Mouse (Mus musculus) limb, embryonic 15.5 days (tissue): Measurements from ENCODE around the gene Tuba1a. TPM values are rescaled to one million over a fixed set of nuclear protein-coding genes. Genes with fewer than 3 reads are reported as not detected.

Experiments
- ATAC-seq: fragments of 200-750 bp; cut with Nextera tagmentation; 2 replicates; pipeline ENCODE4 v1.8.0; 2017; ENCODE audit warnings: low read depth, moderate TSS enrichment; ENCODE audit not compliant: insufficient number of reproducible peaks, low FRiP score, low TSS enrichment
- H3K27ac ChIP-seq: fragments of 300-500 bp; sonication (generic); 2 replicates; pipeline ENCODE4 v1.5.1; 2015; ENCODE audit warnings: moderate library complexity, mild to moderate bottlenecking, inconsistent platforms
- H3K27me3 ChIP-seq: fragments of 300-500 bp; sonication (generic); 2 replicates; pipeline ENCODE4 v1.6.1; 2015; ENCODE audit warnings: inconsistent platforms
- H3K36me3 ChIP-seq: fragments of 300-500 bp; sonication (generic); 2 replicates; pipeline ENCODE4 v1.6.1; 2015; ENCODE audit warnings: inconsistent platforms
- H3K4me1 ChIP-seq: fragments of 300-500 bp; sonication (generic); 2 replicates; pipeline ENCODE4 v1.6.1; 2015; ENCODE audit warnings: inconsistent platforms
- H3K4me2 ChIP-seq: fragments of 300-500 bp; sonication (generic); 2 replicates; pipeline ENCODE4 v1.6.1; 2015; ENCODE audit warnings: mild to moderate bottlenecking, inconsistent platforms
- H3K4me3 ChIP-seq: fragments of 300-500 bp; sonication (generic); 2 replicates; pipeline ENCODE4 v1.5.1; 2015; ENCODE audit warnings: mild to moderate bottlenecking, inconsistent platforms
- H3K9ac ChIP-seq: fragments of 300-500 bp; sonication (generic); 2 replicates; pipeline ENCODE4 v1.6.1; 2015; ENCODE audit warnings: inconsistent platforms
- H3K9me3 ChIP-seq: fragments of 300-500 bp; sonication (generic); 2 replicates; pipeline ENCODE4 v1.6.1; 2016; ENCODE audit warnings: inconsistent platforms
- WGBS: fragments of 180-500 bp; shearing (Covaris S2); methylation state at CpG from one replicate; pipeline ENCODE4 v1.1.7; 2015; 5-methylcytosine and 5-hydroxymethylcytosine counted together
- polyA plus RNA-seq: library from polyadenylated mRNA; unstranded; fragments of >200 nt; fragmentation: Nextera tagmentation; extraction: Ambion mirVana; gene quantifications from 2 replicates; pipeline ENCODE4 v1.2.1, GENCODE M21; 2015

The Tuba1a gene
- polyA plus RNA-seq: 1,206 and 1,410 TPM in 2 replicates

DNA sequence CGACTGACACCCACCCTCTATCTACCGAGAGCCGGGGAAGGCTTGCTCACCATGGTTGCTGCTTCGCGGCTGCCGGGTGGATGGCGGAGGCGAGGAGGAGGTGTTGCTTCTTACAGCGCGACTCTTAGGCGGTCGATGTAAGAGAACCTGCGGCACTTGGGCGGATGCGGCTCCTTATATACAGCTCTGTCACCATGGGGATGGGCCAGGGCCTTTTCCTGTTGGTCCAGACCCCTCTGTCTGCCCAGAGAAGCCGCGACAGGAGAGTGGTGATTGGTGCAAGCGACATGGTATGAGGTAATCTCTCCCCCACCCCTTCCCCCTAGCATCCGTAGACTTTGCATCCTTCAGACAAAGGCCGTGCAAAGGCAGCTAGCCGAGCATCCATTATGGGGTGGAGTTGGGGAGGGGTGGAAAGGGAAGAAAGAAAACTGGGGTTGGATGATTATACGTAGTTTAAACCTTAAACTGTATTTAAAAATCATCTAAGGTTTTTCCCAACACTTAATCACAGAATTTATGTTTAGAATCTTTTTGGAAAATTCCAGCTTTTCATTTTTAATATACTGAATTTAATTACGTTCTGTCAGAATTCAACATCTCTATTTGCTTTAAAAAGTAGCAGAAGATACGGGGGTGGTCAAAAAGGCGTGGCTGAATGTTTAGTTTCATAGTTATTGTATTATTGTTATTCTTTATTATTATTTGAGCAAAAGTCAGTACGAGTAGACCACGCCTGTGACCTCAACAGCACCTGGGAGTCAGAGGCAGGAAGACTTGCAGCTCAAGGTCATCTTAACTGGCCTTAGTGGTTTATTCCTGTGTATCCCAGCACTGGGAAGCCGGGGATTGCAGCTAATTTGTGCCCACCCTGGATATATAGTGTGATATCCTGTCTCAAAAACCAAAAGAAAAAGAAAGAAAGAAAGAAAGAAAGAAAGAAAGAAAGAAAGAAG, at the start of gene Tuba1a, which contains the start of gene Gm49450:
Tuba1a (minus strand) TSS at position 303 of the 956 bp plus-strand sequence.
Gm49450 (minus strand) TSS at position 151 of the 956 bp plus-strand sequence.
- peak within 1 kb of the TSS; percentile 95 for H3K9ac ChIP-seq
- H3K27me3 ChIP-seq: no peaks in the 10 kb centered on the region
- H3K4me2 ChIP-seq: peak within 1 kb of the TSS; percentile 55
- WGBS: 5% methylated on average over 28 of the region's 28 CpGs
- peaks cover 16% of the 10 kb centered on the region for H3K4me1 ChIP-seq
- H3K4me3 ChIP-seq: peak within 1 kb of the TSS; percentile 83
- ATAC-seq: peak; percentile 98
- peak within 1 kb of the TSS; percentile 98 for H3K27ac ChIP-seq
- no peaks in the 10 kb centered on the region for H3K9me3 ChIP-seq
- H3K36me3 ChIP-seq: peaks cover 9% of the 10 kb centered on the region; the same call in 1 of the 2 replicates

DNA sequence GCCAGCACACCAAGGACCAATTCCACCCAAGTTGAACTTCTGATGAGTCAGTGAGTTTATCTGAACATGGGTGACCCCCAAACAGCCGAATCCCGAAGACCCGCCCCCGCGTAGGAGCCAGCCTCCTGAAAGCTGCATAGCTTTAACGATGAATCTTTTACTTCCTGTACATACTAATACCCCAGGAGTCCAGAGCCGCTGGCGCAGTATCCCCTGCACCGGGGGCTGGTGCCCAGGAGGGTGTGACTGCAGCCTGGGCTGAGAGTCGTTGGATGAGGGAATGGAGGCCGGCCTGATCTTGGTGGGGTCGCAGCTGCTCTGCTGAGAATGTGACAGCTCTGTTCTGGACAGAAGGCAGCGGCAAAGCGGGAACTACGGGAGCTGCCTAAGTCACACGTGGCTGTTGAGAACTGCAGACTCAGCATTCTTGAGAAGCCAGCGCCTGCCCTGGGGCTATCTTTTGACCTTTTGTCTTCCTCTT, 48.0 kb upstream of the Tuba1a start:
- Histone ChIP-seq H3K4me3 (peak overlapping the region; percentile 24), H3K9ac (0 out of 2 replicates have a peak overlapping the region, but pooled peaks have one; percentile 7), H3K4me1 (peaks cover 19% of the 10 kb centered on the region), H3K36me3 (no peaks in the 10 kb centered on the region), H3K27me3 (no peaks in the 10 kb centered on the region), H3K9me3 (no peaks in the 10 kb centered on the region), H3K4me2 (peak overlapping the region; percentile 53), H3K27ac (peak overlapping the region; percentile 65)
- 13% methylated on average over 17 of the region's 17 CpGs for WGBS
- peak; percentile 44; the same call in 1 of the 2 replicates for ATAC-seq

DNA sequence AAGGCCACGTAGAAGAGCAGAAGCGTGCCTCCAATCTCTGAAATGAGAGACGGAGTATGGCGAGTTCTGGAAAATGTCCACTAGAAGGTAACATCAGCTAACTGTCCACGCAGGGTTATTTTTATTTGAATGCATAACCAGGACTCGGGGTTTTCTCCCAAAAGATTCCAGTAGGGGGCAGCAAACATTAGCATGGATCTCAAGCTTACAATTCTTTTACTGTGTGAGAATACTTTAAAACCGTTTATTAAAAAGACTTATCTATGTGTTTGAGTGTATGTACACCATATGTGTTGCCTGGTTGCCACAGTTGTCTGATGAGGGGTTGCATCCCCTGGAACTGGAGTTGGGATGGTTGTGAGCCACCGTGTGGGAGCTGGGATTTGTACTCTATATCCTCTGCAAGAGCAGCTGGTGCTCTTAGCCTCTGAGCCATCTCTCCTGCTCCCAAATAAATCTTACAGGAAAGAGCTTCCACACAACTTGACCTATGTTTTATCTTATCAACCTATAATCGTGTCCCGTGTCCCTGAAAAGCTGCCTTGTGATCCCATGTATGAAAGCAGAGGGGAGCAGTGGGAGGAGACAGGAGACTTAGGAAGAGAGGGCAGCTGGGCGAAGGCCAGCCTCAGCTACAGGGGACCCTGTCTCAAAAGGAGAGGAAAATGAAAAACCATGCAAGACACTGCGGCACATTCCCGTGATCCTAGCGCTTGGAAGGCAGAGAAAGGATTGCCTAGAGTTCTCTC, 47.2 kb upstream of the Tuba1a start:
- 39% methylated on average over 14 of the region's 14 CpGs for WGBS
- Histone ChIP-seq H3K4me1 (peaks cover 19% of the 10 kb centered on the region), H3K27me3 (no peaks in the 10 kb centered on the region), H3K9ac (no peak overlapping the region), H3K36me3 (no peaks in the 10 kb centered on the region), H3K27ac (peak overlapping the region; percentile 67), H3K9me3 (no peaks in the 10 kb centered on the region), H3K4me2 (peak overlapping the region; percentile 53), H3K4me3 (peak overlapping the region; percentile 24; the same call in 1 of the 2 replicates)
- no peak for ATAC-seq

DNA sequence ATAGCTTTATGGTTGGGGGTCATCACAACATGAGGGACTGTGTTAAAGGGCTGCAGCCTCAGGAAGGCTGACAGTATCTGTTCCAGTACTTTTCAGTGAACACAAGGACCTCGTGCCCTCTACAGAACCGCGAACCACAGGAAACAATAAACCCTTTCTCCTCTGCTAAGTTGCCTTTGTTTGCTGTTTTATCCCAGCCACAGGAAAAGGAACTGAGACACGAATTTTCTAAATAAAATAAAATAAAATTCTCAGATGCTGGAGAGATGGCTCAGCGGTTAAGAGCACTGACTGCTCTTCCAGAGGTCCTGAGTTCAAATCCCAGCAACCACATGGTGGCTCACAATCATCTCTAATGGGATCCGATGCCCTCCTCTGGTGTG, 45.3 kb upstream of the Tuba1a start:
- H3K9ac ChIP-seq: no peak overlapping the region
- ATAC-seq: no peak
- H3K27me3 ChIP-seq: no peaks in the 10 kb centered on the region
- H3K9me3 ChIP-seq: no peaks in the 10 kb centered on the region
- H3K4me1 ChIP-seq: peaks cover 19% of the 10 kb centered on the region
- H3K4me2 ChIP-seq: no peak overlapping the region
- no peak overlapping the region for H3K4me3 ChIP-seq
- H3K36me3 ChIP-seq: no peaks in the 10 kb centered on the region
- WGBS: 61% methylated on average over 6 of the region's 6 CpGs
- no peak overlapping the region for H3K27ac ChIP-seq

DNA sequence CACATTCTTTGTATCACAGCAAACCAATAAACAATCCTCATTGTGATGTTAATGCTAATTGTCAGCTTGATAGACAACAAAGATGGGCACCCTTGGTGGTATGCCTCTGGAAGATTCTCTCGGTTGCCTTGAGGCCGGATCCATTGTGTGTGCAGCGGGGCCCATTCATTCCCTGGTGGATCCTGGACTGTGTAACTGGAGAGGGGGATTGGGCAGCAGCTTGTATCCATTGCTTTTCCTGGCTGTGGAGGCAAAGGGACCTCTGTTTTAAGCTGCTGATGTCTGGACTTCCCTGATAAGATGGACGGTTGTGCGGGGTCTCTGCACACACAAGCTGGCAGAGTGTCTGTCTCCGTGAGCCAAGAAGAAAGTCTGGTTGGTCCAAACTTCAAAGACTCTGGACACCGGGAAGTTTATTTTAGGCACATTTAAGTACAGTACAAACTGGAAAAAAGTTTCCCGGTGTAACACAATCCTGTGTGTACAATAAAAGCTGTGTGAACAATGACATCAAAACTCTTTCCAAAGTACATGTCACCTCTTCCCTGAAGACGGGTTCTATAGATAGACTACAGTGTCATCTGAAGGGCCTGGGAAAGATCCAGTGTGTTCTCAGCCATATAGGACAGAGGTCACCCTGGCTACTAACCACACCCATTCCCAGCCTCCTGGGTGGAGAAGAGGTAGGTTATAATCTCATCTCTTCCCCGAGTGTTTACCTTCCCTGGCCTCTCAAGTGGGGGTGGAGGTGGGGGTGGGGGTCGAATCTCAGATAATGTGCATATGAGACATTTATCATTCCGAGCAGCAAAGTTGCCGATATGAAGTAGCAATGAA, 44.7 kb upstream of the Tuba1a start:
- H3K27me3 ChIP-seq: no peaks in the 10 kb centered on the region
- no peak for ATAC-seq
- no peak overlapping the region for H3K4me3 ChIP-seq
- H3K4me1 ChIP-seq: peaks cover 19% of the 10 kb centered on the region
- no peak overlapping the region for H3K9ac ChIP-seq
- H3K4me2 ChIP-seq: no peak overlapping the region
- no peaks in the 10 kb centered on the region for H3K36me3 ChIP-seq
- no peaks in the 10 kb centered on the region for H3K9me3 ChIP-seq
- WGBS: 63% methylated on average over 13 of the region's 13 CpGs
- H3K27ac ChIP-seq: no peak overlapping the region

DNA sequence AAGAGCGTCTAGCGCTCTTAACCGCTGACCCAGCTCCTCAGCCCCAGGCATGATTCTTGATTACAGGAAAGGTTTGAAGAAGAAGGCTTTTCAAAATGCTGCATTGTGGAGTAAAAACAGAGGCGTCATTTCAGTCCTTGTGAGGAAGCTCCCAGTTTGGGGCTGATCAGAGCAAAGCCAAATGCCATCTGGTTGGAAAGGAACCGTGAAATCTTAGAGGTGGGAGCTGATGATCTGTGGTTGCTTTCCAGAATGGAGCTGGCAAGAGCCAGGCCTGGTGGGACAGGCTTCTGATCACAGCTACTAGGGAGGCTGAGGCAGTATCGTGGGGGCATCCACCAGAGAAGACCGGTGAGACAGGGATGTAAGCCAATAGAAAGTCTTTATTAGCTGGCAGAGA, 43.3 kb upstream of the Tuba1a start:
- peaks cover 26% of the 10 kb centered on the region for H3K4me1 ChIP-seq
- ATAC-seq: no peak
- no peak overlapping the region for H3K4me2 ChIP-seq
- H3K9ac ChIP-seq: no peak overlapping the region
- H3K27ac ChIP-seq: no peak overlapping the region
- no peak overlapping the region for H3K4me3 ChIP-seq
- no peaks in the 10 kb centered on the region for H3K27me3 ChIP-seq
- no peaks in the 10 kb centered on the region for H3K9me3 ChIP-seq
- H3K36me3 ChIP-seq: no peaks in the 10 kb centered on the region
- WGBS: 81% methylated on average over 7 of the region's 7 CpGs

DNA sequence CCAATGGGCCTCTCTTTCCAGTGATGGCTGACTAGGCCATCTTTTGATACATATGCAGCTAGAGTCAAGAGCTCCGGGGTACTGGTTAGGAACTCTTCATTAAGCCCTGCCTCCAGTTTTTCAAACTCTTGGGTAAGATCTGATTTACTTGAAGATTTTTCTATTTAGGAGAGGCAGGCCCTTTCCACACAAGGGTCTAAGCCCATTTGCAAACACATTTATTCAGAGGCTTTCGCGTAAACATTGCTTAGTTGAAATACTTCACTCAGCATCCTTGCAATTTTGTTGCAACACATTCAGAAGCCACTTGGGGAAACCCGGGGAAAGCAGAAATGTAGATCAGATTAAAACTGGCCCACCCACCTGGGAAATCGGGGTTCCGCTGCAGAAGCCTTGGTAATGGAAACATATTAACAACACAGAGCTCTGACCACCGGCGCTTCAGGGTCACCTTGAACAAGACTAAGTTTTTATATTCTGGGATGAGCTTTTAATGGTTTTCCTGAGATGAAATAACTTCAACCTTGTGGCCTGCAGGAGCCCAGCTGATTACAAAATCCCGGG, 41.5 kb upstream of the Tuba1a start:
- Histone ChIP-seq H3K27me3 (no peaks in the 10 kb centered on the region), H3K4me1 (peaks cover 28% of the 10 kb centered on the region), H3K9me3 (no peaks in the 10 kb centered on the region), H3K36me3 (no peaks in the 10 kb centered on the region), H3K9ac (no peak overlapping the region), H3K4me3 (no peak overlapping the region), H3K27ac (no peak overlapping the region), H3K4me2 (no peak overlapping the region)
- ATAC-seq: no peak
- 77% methylated on average over 9 of the region's 9 CpGs for WGBS

DNA sequence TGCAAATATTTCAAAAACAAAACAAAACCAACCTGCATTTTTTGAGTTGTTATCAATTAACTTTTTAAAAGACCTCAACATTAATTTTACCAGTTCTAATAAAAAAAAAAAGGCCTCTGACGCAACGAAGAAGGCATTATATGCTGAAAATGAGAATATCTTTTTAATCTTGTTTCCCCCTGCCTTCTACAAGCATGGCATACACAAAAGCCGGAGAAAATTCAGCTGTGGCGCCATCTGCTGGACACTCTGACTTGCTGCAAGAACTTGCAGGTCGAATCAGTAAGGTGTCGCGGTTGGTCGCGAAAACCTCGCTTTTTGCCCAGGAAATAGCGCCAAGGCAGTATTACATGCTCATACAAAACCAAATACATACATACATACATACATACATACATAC, 40.4 kb upstream of the Tuba1a start:
- Histone ChIP-seq H3K4me2 (peak overlapping the region; percentile 69), H3K27me3 (no peaks in the 10 kb centered on the region), H3K9me3 (no peaks in the 10 kb centered on the region), H3K36me3 (no peaks in the 10 kb centered on the region), H3K9ac (no peak overlapping the region), H3K4me3 (peak overlapping the region; percentile 43; the same call in 1 of the 2 replicates), H3K4me1 (peaks cover 32% of the 10 kb centered on the region), H3K27ac (peak overlapping the region; percentile 93; the same call in 1 of the 2 replicates)
- ATAC-seq: no peak
- WGBS: 2% methylated on average over 11 of the region's 11 CpGs

DNA sequence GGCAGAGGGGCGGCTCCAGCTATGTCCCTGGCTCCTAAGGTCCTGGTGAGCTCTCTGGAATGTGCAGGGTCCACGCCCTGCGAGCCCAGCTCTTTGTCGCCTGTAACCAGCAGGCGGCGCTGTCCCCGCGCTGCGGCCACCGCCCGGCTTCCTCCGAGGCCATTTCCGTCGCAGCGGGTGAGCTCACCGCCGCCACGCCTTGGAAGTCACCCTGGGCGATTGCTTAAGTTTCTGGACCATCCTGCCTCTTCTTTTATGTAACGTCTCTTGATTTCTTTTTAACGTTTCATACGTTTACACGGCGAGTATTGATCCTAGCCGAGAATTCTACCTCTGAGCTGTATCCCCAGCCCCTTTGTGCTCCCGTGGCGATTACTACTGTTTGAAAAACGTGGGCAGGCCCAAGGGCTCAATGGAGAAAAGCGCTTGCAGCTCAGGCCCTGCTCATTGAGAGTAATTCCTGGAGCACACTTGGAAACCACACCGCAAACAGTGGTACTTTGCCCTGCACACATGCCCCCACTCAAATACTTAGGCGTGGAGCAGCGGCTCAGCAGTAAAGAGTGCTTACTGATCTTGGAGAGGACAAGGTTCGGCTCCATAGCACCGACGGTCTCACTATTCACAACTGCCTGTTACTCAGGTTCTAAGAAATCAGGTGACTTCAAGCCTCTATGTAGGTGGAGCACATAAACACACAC, 39.7 kb upstream of the Tuba1a start:
- Histone ChIP-seq H3K36me3 (no peaks in the 10 kb centered on the region), H3K4me2 (peak overlapping the region; percentile 69), H3K27ac (peak overlapping the region; percentile 93), H3K4me3 (peak overlapping the region; percentile 43), H3K9me3 (no peaks in the 10 kb centered on the region), H3K27me3 (no peaks in the 10 kb centered on the region), H3K4me1 (peaks cover 38% of the 10 kb centered on the region), H3K9ac (peak overlapping the region; percentile 58)
- 4% methylated on average over 35 of the region's 35 CpGs for WGBS
- ATAC-seq: peak; percentile 83

DNA sequence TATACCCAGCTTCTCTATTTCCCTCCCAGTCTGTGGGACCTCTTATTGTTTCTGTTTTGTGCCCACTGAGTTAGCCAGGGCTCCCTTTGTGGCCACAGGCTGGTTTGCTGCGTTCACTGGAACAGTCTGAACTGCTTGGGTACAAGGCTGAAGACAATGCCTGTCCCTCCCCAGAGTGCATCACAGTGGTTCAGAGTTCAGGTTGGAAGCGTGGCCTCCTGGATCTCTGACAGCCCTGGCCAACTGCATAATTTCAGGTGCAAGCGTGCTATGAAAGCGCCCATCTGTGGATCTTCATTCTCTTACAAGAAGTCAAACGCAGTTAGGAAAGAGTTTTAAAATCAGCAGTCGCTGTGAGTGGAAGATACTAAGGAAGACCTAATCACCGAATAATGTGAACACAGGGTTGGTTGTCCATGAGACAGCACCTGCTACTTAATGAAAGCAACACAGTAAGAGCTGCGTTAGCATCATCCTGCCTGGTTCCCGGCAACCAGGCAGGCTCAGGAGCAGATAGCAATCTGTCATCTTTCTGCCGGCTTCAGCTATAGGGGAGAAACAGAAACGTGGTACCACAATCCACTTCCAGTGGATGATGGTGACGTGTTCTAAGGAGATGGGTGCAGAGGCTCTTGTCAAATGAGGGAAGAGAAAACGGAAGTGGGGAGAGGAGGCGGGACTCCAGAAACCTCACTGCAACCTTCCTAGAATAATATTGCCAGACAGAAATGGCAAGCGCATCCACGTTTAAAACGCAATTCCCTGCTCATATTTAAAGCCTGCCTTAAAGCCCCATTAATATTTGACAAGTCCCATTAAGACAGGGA, 38.8 kb upstream of the Tuba1a start:
- WGBS: 35% methylated on average over 17 of the region's 17 CpGs
- ATAC-seq: no peak

More for the DNA sequence above, 38.8 kb upstream of the Tuba1a start:
- Histone ChIP-seq H3K27me3 (no peaks in the 10 kb centered on the region), H3K9me3 (no peaks in the 10 kb centered on the region), H3K4me2 (peak overlapping the region; percentile 69), H3K36me3 (no peaks in the 10 kb centered on the region), H3K9ac (no peak overlapping the region), H3K4me3 (peak overlapping the region; percentile 43), H3K4me1 (peaks cover 47% of the 10 kb centered on the region), H3K27ac (peak overlapping the region; percentile 93)
